Mouse (Mus musculus): ENCODE results near the gene Kdm1a. TPM values are rescaled to one million over a fixed set of nuclear protein-coding genes. Genes with fewer than 3 reads are reported as not detected.
A peak's percentile ranks its signal among the peaks of the same experiment; 100 is the strongest.

Gene Kdm1a
- total RNA-seq, 2 experiments from 2014 or later, result 128 to 139 TPM

- intact Hi-C loops (cut with DNase I), result no loop called here
- no peak for DNase-seq (ENCODE audit: extremely low spot score in 1 of 2, low spot score in 2 of 2)
These were observed 49.4 kb downstream of the Kdm1a start for GRCm38 (mm10) chr4:136553108-136553507.

DNA sequence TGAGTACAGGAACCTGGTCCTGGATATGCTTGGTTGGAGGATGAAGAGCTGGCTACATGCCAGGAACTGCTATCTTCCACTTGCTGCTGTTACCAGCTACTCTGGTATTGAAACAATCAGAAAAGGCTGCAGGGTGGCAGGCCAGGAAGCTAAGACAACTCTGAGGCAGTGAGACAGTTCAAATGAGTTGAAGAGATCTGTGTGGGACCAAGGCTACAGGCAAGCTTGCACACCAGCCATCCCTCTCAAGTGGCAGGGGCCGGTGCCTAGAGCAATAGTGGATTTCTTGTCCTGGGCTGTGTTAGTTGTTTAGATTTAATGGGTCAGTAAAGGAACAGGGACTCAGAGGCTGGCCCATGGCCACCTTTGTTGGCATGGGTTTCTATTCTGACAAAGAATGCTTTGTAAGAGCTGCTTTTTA, 54.1 kb downstream of the Kdm1a start:
- intact Hi-C loops (cut with DNase I), result no loop called here
- peak; percentile 27 to 32 for DNase-seq (ENCODE audit: extremely low spot score in 1 of 2, low spot score in 2 of 2)

GRCm38 (mm10) chr4:136547721-136548120, 54.8 kb downstream of the Kdm1a start:
- intact Hi-C loops (cut with DNase I), result no loop called here
- DNase-seq (ENCODE audit: extremely low spot score in 1 of 2, low spot score in 2 of 2), result no peak

DNA sequence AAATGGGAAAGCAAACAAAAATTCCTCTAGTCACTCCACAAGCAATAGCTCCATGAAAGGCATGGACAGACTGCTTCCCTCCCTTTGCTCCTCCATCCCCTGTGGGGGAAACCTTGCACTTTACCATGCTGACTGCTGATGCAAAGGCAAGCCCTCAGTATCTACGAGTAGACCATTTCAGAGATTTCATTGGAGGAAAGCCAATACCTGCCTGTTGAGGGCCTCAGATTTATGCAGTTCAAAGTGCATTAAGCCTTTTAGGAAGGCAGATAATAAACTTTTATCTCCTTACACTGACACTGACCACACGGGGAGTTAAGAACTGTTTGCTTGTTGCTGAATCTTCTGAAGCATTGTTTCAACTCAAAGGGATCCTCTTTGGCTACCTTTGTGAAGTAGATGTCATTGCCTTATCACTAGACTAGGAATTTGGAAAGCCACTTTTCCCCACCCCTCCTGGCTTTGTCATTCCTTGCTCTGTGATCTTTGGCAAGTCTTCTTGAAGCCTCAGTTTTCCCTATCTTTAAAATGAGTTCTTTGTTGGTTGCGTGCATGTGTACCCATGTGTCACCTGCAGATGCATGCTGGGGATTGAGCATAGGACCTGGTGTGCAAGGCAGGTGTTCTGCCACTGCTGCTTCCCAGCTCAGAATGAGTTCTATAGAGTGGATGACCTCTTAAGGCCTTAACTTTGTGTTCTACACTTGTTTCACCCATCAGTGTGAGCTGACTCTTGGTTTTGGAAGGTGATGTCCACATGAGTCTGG, 56.1 kb downstream of the Kdm1a start:
- DNase-seq (ENCODE audit: extremely low spot score in 1 of 2, low spot score in 2 of 2), result no peak
- intact Hi-C loops (cut with DNase I), result no loop called here

GRCm38 (mm10) chr4:136545151-136545550, 57.4 kb downstream of the Kdm1a start:
- DNase-seq (ENCODE audit: extremely low spot score in 1 of 2, low spot score in 2 of 2), result no peak
- intact Hi-C loops (cut with DNase I), result no loop called here

DNA sequence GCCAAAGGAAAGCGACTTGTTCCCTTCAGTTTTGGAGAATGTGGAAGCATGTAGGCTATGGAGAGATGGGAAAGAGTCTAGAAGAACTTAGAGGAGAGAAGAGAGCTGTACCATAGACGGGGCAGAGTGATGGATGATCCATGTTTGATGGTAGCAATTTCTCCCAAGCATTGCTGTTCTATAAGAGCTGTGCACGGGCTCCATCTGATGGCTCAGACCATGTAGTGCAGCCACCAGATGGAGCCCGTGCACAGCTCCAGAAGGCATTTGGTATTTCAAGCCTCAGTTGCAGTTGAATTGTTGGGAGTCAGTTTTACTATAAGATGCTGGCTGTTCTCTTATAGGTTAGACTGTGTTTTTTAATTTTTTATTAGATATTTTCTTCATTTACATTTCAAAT, 76.1 kb downstream of the Kdm1a start:
- peak in 1 of 2 experiments; percentile 61 for DNase-seq (ENCODE audit: extremely low spot score in 1 of 2, low spot score in 2 of 2)
- intact Hi-C loops (cut with DNase I), result loop anchor here (2.0 to 10.0 kb wide), 2 partner anchors 72 to 152 kb away; no protein-coding TSS in a partner anchor

DNA sequence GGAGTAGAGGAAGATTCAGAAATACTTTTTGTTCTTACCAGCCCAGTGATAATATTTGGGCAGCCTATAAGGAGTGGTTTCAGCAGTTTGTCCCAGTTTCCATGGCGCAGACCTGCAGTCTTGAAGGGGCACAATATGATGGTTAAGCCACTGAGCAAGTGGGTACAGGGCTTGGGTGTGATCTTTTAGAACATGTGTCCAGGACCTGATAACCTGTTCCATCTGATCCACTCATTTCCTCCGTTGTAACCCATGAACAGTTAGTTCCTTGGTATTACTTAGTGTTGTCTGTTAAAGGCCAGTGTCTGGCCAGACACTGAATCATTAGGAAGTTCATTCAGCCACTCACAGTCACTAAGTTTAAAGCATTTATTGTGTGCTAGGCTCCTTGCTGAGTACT, 78.2 kb downstream of the Kdm1a start:
- no peak for DNase-seq (ENCODE audit: extremely low spot score in 1 of 2, low spot score in 2 of 2)
- intact Hi-C loops (cut with DNase I), result loop anchor here (10.0 kb wide), 1 partner anchor 150 kb away; no protein-coding TSS in a partner anchor

DNA sequence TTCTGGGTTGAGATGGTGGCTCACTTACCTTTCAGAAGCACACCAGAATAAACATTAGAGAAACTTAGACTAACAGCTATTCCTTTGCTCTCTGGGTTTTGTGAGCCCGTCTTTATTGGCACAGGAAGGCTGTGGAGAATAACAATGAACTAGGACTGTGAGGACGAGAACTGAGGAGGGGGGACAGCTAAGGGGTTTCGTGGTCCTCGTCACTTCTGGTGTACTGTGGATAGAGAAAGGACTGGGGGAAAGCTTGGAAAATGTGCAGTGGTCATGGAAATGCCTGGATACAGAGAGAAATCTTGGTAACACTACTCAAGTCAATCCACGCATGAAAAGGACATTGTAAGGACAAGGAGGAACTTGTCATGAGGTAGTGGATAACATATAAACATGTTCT, 80.6 kb downstream of the Kdm1a start:
- DNase-seq (ENCODE audit: extremely low spot score in 1 of 2, low spot score in 2 of 2), result no peak
- intact Hi-C loops (cut with DNase I), result loop anchor here (10.0 kb wide), 1 partner anchor 147 kb away; no protein-coding TSS in a partner anchor

GRCm38 (mm10) chr4:136519866-136520265, 82.7 kb downstream of the Kdm1a start:
- DNase-seq (ENCODE audit: extremely low spot score in 1 of 2, low spot score in 2 of 2), result no peak
- intact Hi-C loops (cut with DNase I), result loop anchor here (10.0 kb wide), 1 partner anchor 145 kb away; no protein-coding TSS in a partner anchor

GRCm38 (mm10) chr4:136518576-136518975, 83.9 kb downstream of the Kdm1a start:
- intact Hi-C loops (cut with DNase I), result no loop called here
- no peak for DNase-seq (ENCODE audit: extremely low spot score in 1 of 2, low spot score in 2 of 2)

DNA sequence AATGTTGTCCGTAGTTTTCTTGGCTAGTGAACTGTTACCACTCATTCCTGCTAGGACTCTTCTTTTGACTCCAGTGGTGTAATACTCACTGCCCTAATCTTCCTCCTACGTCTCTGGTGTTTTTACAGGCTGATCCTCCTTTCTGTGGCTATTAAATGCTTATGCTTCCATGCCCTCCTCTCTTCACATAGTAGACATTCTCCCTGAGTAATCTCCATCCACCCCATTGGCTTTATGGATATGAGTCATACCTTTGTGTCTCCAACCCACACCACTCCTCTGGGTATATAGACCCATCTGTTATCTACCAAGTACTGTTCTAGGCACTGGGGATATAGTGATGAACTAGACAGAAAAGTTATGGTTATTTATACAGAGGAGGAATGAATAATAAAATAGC, 84.4 kb downstream of the Kdm1a start:
- DNase-seq (ENCODE audit: extremely low spot score in 1 of 2, low spot score in 2 of 2), result no peak
- intact Hi-C loops (cut with DNase I), result no loop called here

GRCm38 (mm10) chr4:136512905-136513304, 89.6 kb downstream of the Kdm1a start:
- intact Hi-C loops (cut with DNase I), result no loop called here
- no peak for DNase-seq (ENCODE audit: extremely low spot score in 1 of 2, low spot score in 2 of 2)

DNA sequence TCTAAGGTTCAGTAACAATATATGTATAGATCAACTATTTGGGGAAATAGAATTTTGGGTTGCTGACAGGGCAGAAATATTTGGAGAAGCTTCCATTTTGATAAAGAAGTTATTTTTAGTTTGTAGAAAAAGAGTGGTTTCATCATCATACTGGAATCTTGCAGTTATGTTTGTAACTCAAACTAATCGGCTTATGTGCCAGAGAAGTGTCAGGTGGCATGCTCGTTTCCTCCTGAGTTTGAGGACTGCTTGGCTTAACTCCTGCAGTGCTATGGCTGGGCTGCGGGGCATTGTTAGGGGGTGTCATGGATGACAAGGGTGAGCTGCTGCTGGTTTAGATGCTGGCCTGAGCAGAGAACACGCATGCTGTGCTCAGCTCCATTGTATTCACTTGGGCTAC, 90.8 kb downstream of the Kdm1a start:
- no peak for DNase-seq (ENCODE audit: extremely low spot score in 1 of 2, low spot score in 2 of 2)
- intact Hi-C loops (cut with DNase I), result no loop called here

DNA sequence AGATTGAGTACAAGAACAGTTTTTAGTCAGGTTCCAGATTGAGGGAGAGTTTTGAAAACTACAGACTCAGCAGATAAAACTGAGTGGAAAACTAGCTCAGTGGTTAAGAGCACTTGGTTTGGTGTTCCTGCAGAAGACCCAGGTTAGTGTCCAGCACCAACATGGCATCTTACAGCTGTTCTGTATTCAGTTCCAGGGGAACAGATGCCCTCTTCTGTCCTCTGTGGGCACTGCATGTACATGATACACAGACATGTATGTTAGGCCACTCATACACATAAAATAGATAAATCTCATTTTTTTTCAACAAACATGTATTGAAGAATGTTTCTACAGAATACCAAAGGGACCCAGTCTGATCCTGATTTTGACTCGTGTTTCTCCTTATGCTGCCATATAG, 92.7 kb downstream of the Kdm1a start:
- no peak for DNase-seq (ENCODE audit: extremely low spot score in 1 of 2, low spot score in 2 of 2)
- intact Hi-C loops (cut with DNase I), result no loop called here

DNA sequence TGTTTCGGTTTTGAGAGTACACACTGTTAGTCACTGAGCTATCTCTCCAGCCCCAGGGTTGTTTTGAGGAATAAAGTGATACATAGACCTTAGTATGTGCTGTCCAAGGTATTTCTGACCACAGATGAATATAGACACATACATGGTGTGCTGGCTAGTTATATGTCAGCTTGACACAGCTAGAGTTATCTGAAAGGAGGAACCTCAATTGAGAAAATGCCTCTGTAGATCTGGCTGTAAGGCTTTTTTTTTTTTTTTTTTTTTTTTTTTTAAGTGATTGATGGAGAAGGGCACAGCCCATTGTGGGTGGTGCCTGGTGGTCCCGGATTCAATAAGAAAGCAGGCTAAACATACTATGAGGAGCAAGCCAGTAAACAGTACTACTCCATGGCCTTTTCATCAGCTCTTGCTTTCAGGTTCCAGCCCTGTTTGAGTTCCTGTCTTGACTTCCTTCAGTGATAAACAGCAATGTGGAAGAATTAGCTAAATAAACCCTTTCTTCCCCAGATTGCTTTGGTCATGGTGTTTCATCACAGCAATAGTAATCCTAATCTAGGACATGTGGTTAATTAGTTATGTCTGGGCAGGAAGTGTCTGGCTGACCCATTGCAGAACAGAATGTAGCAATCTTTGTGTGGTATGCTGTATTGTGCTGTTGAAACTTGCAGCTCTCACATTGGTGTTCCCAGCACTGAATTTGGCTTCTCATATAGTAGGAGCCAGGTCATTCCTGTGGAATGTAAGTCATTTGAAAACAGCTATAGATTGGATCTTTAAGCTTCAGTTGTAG, 96.9 kb downstream of the Kdm1a start:
- DNase-seq (ENCODE audit: extremely low spot score in 1 of 2, low spot score in 2 of 2), result no peak
- intact Hi-C loops (cut with DNase I), result no loop called here

Small RNA genes within 50 kb of the gene (microRNA-seq; reads per million reads assigned to microRNA genes)
- gene Gm22180, result not detected

Other genes with a start within 250 kb of the Kdm1a start
- 1 to 10 TPM; 5.8 to 7.5 TPM for gene Htr1d, start 179.2 kb downstream of the Kdm1a start, total RNA-seq (2021)
- under 1 TPM; 0.19 to 0.73 TPM for gene 6030445D17Rik, start 140.5 kb downstream of the Kdm1a start, total RNA-seq (2021)
- 10 to 100 TPM; 40.0 to 42.6 TPM for gene Luzp1, start 133.0 kb downstream of the Kdm1a start, total RNA-seq (2021)
- not detected for gene Tex46, start 7.7 kb upstream of the Kdm1a start, total RNA-seq (2021)
- gene Lactbl1, start 19.9 kb upstream of the Kdm1a start, total RNA-seq (2021), result under 1 TPM in 1 of 2 experiments, not detected in 1; 0.14 TPM
- 10 to 100 TPM; 45.5 to 46.0 TPM for gene Ephb2, start 233.3 kb upstream of the Kdm1a start, total RNA-seq (2021)

Measured in left cerebral cortex, postnatal 10 days (tissue).